In genomic region chr16:8406708-8407107, GRCm38 (mm10) we compare ENCODE assay signal across 8 mouse cellular contexts. TPM values are rescaled to one million over a fixed set of nuclear protein-coding genes. Genes with fewer than 3 reads are reported as not detected.
DNase-seq lines count a peak whose midpoint lies in the region; TF ChIP-seq lines count a peak whose summit lies in the region.

No protein-coding gene starts in this region.

- WGBS in small intestine, adult 2 months, result under 1% methylated on average over 6 of the region's 6 CpGs

- TF ChIP-seq CTCF in small intestine, adult 2 months (IDR thresholded peaks at IDR 0.05; ENCODE audit: extremely low read depth, insufficient read length, insufficient replicate concordance, low read depth, low read length), result peak; percentile 79; the same call in 1 of the 2 replicates

- no peak for TF ChIP-seq POLR2A in small intestine, adult 2 months (IDR thresholded peaks at IDR 0.05; ENCODE audit: low read depth, low read length)

- no peaks in the 10 kb centered on the region for H3K4me1 ChIP-seq in small intestine, adult 2 months (ENCODE audit: control insufficient read depth, insufficient read depth, insufficient read length, low read length)

- peak; percentile 30 to 62 for DNase-seq in heart, adult 18-20 months
- no peak for DNase-seq in heart, adult 11 months
- peak; percentile 52 to 56 for DNase-seq in adrenal gland, adult 18-20 months (ENCODE audit: low spot score in 2 of 2)
- DNase-seq in embryo, embryonic 11.5 days (ENCODE audit: low read depth, low spot score), result peak; percentile 63
- DNase-seq in heart, postnatal 4 days, result peak; percentile 74
- peak; percentile 63 to 80 for DNase-seq in layer of hippocampus, postnatal 14 days (ENCODE audit: low spot score in 2 of 2)
- peak; percentile 70 to 79 for DNase-seq in lung, postnatal 4 days

- no peaks in the 10 kb centered on the region for H3K27me3 ChIP-seq in small intestine, adult 2 months (ENCODE audit: control insufficient read depth, insufficient read depth, low read length)

- no peak overlapping the region for H3K27ac ChIP-seq in small intestine, adult 2 months (ENCODE audit: insufficient read depth, low read depth, low read length)

- H3K4me3 ChIP-seq in small intestine, adult 2 months (ENCODE audit: low read depth, low read length), result no peak overlapping the region

- no peaks in the 10 kb centered on the region for H3K36me3 ChIP-seq in small intestine, adult 2 months (ENCODE audit: control insufficient read depth, insufficient read depth, low read length)

RNA-seq across cellular contexts. Expression of gene Tmem114, which starts 18.2 kb away (rescaled TPM):
- total RNA-seq in heart, adult 18-20 months (2021), result not detected
- total RNA-seq in adrenal gland, adult 18-20 months (2021), result not detected
- not detected for total RNA-seq in heart, postnatal 4 days (2021)
- total RNA-seq in layer of hippocampus, postnatal 14 days (2021), result 10 to 100 TPM; 11.4 to 12.0 TPM
- polyA plus RNA-seq in small intestine, adult 2 months (2012; rRNA removed), result not detected in 2 replicates

Comparison
In these comparisons a context has a peak if more than half of its experiments do, and no peak if none do; other contexts are left out.
1. RNA of gene Tmem114, which starts 18.2 kb away (total RNA-seq): 11.4 to 12.0 TPM in layer of hippocampus, postnatal 14 days; not detected in heart, adult 18-20 months, not detected in adrenal gland, adult 18-20 months and not detected in heart, postnatal 4 days; every median in the first group is over 10 times any median in the second.